Mouse (Mus musculus) megakaryocyte, embryonic 14.5 days (primary cell): ENCODE data around the gene Creb5.

Experiments
- FLI1 ChIP-seq: IDR thresholded peaks from 2 replicates; pipeline ENCODE4 v1.6.1; 2012; ENCODE audit warnings: low read length, inconsistent platforms, mixed read lengths
- GATA1 ChIP-seq: IDR thresholded peaks from 3 replicates; pipeline ENCODE4 v1.6.1; 2012; ENCODE audit warnings: mixed read lengths, low read length, inconsistent platforms, borderline replicate concordance

GRCm38 (mm10) chr6:53649782-53650181 is 362.7 kb downstream of the Creb5 start:
- TF ChIP-seq FLI1, result no peak
- no peak for TF ChIP-seq GATA1
